Mouse (Mus musculus) ES-E14 (cell line): ENCODE measurements at regions not wholly inside any gene's neighbourhood (a gene's known extent, or its start where the extent isn't known, plus 50 kb on each side); places are given as distances from the start of the nearest gene placed in this dataset.

ENCODE experiments used
- DNase-seq: peaks from one replicate; pipeline ENCODE4 v3.0.0-alpha.2; 2013; ENCODE audit warnings: low read depth, low spot score
- H3K27ac ChIP-seq: 2 replicates; pipeline ENCODE4 v1.5.1; 2012; ENCODE audit warnings: low read depth, mild to moderate bottlenecking, low read length, moderate library complexity, mixed read lengths; ENCODE audit not compliant: poor library complexity, insufficient read depth, severe bottlenecking
- H3K36me3 ChIP-seq: 2 replicates; pipeline ENCODE4 v1.6.1; 2012; ENCODE audit warnings: mild to moderate bottlenecking, low read length, moderate library complexity, mixed read lengths; ENCODE audit not compliant: control insufficient read depth, poor library complexity, insufficient read depth, severe bottlenecking
- H3K4me1 ChIP-seq, 2 experiments: fragments of 150-350 bp in 1 of 2; sonication (generic) in 1 of 2; 2 replicates each; pipeline ENCODE4 v1.6.1; 2012; ENCODE audit warnings: low read length in 2 of 2, mild to moderate bottlenecking in 1 of 2, mixed read lengths in 1 of 2; ENCODE audit not compliant: control insufficient read depth in 2 of 2, insufficient read depth in 2 of 2, poor library complexity in 1 of 2
- H3K4me3 ChIP-seq, 2 experiments: fragments of 150-350 bp in 1 of 2; sonication (generic) in 1 of 2; 2 replicates each; pipeline ENCODE4 v1.5.1; 2012; ENCODE audit warnings: low read length in 2 of 2, low read depth in 1 of 2, mild to moderate bottlenecking in 1 of 2, mixed read lengths in 1 of 2; ENCODE audit not compliant: insufficient read depth in 1 of 2, poor library complexity in 1 of 2, severe bottlenecking in 1 of 2
- H3K9ac ChIP-seq: 2 replicates; pipeline ENCODE4 v1.6.1; 2012; ENCODE audit warnings: low read depth, mild to moderate bottlenecking, low read length, mixed read lengths; ENCODE audit not compliant: poor library complexity, insufficient read depth, severe bottlenecking
- H3K9me3 ChIP-seq: fragments of 150-350 bp; sonication (generic); 2 replicates; pipeline ENCODE4 v1.6.1; 2012; ENCODE audit warnings: low read depth, mild to moderate bottlenecking, low read length; ENCODE audit not compliant: control insufficient read depth, insufficient read depth
- CHD2 ChIP-seq: IDR thresholded peaks from 2 replicates; pipeline ENCODE4 v1.6.1; 2014; ENCODE audit warnings: mild to moderate bottlenecking, low read depth, low read length, inconsistent platforms
- HCFC1 ChIP-seq: IDR thresholded peaks from 2 replicates; pipeline ENCODE4 v1.6.1; 2012; ENCODE audit warnings: low read length, inconsistent platforms, borderline replicate concordance; ENCODE audit not compliant: insufficient read depth
- MAFK ChIP-seq: IDR thresholded peaks from 2 replicates; pipeline ENCODE4 v1.6.1; 2014; ENCODE audit warnings: mild to moderate bottlenecking, low read depth, low read length, inconsistent platforms; ENCODE audit not compliant: insufficient read depth
- ZC3H11A ChIP-seq: IDR thresholded peaks from 2 replicates; pipeline ENCODE4 v1.6.1; 2012; ENCODE audit warnings: low read depth, mild to moderate bottlenecking, inconsistent platforms, low read length, borderline replicate concordance
- ZNF384 ChIP-seq: IDR thresholded peaks from 2 replicates; pipeline ENCODE4 v1.6.1; 2012; ENCODE audit warnings: low read depth, low read length, inconsistent platforms
- in situ Hi-C, 2 experiments: fragments of 600-800 bp; cut with MboI; formaldehyde crosslinking; loops; one replicate each; pipeline ENCODE4 v1.15.1; 2025; ENCODE audit warnings: low sequenced_read_pairs in 2 of 2, inconsistent platforms in 1 of 2; ENCODE audit not compliant: unreplicated experiment in 2 of 2

GRCm38 (mm10) chr10:67380174-67380573 is 95.1 kb upstream of the Nrbf2 start:
- H3K4me3 ChIP-seq, result no peak overlapping the region
- no peak for TF ChIP-seq CHD2
- TF ChIP-seq ZC3H11A, result no peak
- TF ChIP-seq HCFC1, result no peak
- no peak for TF ChIP-seq MAFK
- no peak for TF ChIP-seq ZNF384
- no peaks in the 10 kb centered on the region for H3K9me3 ChIP-seq
- H3K4me1 ChIP-seq, result no peaks in the 10 kb centered on the region
- no peak overlapping the region for H3K27ac ChIP-seq
- DNase-seq, result no peak
- no peak overlapping the region for H3K9ac ChIP-seq
- H3K36me3 ChIP-seq, result no peaks in the 10 kb centered on the region
- in situ Hi-C loops, result no loop called here

- Histone ChIP-seq H3K4me1 (no peaks in the 10 kb centered on the region), H3K36me3 (no peaks in the 10 kb centered on the region), H3K9me3 (no peaks in the 10 kb centered on the region), H3K27ac (no peak overlapping the region), H3K9ac (no peak overlapping the region), H3K4me3 (no peak overlapping the region)
- DNase-seq, result no peak
- in situ Hi-C loops, result no loop called here
- TF ChIP-seq MAFK (no peak), ZC3H11A (no peak)
These were observed 98.2 kb upstream of the Nrbf2 start for GRCm38 (mm10) chr10:67383352-67383751.

GRCm38 (mm10) chr10:67383802-67384567 is 98.9 kb upstream of the Nrbf2 start:
- in situ Hi-C loops, result no loop called here
- H3K9ac ChIP-seq, result no peak overlapping the region
- no peak for DNase-seq

GRCm38 (mm10) chr10:67384568-67384958 is 99.5 kb upstream of the Nrbf2 start:
- no peak overlapping the region for H3K9ac ChIP-seq
- no peaks in the 10 kb centered on the region for H3K4me1 ChIP-seq
- no peaks in the 10 kb centered on the region for H3K9me3 ChIP-seq
- in situ Hi-C loops, result no loop called here
- DNase-seq, result no peak
- H3K36me3 ChIP-seq, result no peaks in the 10 kb centered on the region
- no peak overlapping the region for H3K4me3 ChIP-seq
- TF ChIP-seq ZC3H11A (no peak), HCFC1 (no peak), CHD2 (no peak), ZNF384 (no peak), MAFK (no peak)
- H3K27ac ChIP-seq, result no peak overlapping the region

More at GRCm38 (mm10) chr10:67383802-67384567, 98.9 kb upstream of the Nrbf2 start:
- H3K4me1 ChIP-seq, result no peaks in the 10 kb centered on the region
- H3K27ac ChIP-seq, result no peak overlapping the region
- TF ChIP-seq MAFK, result no peak
- TF ChIP-seq ZNF384, result no peak
- TF ChIP-seq CHD2, result no peak
- TF ChIP-seq ZC3H11A, result no peak
- no peak for TF ChIP-seq HCFC1
- H3K4me3 ChIP-seq, result no peak overlapping the region
- no peaks in the 10 kb centered on the region for H3K9me3 ChIP-seq
- no peaks in the 10 kb centered on the region for H3K36me3 ChIP-seq

- H3K9me3 ChIP-seq, result no peaks in the 10 kb centered on the region
- TF ChIP-seq ZC3H11A, result no peak
- TF ChIP-seq HCFC1, result no peak
- TF ChIP-seq CHD2, result no peak
- no peak for TF ChIP-seq ZNF384
- no peak for TF ChIP-seq MAFK
- in situ Hi-C loops, result no loop called here
- H3K4me3 ChIP-seq, result no peak overlapping the region
- H3K36me3 ChIP-seq, result no peaks in the 10 kb centered on the region
- no peak overlapping the region for H3K9ac ChIP-seq
- no peak overlapping the region for H3K27ac ChIP-seq
- DNase-seq, result no peak
- no peaks in the 10 kb centered on the region for H3K4me1 ChIP-seq
These were observed 100.9 kb upstream of the Nrbf2 start for GRCm38 (mm10) chr10:67385966-67386365.
